Mouse (Mus musculus) T-cell, adult 2 months (primary cell): ENCODE results near the gene Clec2e.

Experiments used
- DNase-seq: peaks from one replicate; pipeline ENCODE4 v3.0.0; 2022; ENCODE audit warnings: low spot score

Gene Clec2e

DNA sequence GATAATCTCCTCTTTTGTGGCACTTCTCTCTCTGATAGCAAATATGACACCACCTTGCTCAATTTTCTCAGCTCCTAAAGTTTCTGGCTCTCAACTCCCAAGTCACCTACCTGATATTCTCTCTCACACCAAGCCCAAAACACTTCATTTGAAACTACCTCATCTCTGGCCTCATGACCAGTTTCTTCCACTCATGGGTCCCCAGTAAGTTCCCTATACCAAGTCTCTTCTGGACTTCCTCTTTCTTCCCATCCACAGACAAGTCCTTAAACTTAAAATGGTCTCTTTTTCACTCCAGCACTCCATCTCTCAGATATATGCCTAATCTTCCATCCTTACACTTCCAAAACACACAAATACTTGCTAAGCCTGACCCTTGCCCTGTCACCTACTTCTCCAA is 42.7 kb downstream of the Clec2e start:
- DNase-seq = no peak

DNA sequence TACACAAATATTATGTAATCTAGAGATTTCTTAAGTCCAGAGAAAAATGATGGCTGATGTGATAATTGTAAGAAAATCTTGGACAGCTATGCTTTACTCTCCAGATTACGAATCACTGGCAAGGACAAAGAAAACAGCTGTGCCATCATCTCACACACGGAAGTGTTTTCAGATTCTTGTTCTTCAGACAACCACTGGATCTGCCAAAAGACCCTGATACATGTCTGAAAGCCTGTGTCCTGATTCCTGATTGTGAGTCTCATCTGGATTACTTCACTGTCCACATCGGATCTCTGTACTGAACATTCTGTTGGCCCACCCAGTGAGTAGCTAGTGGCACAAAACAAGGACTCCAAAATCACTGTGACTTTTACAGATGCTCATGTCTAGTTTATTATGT is 44.5 kb downstream of the Clec2e start:
- no peak for DNase-seq

GRCm38 (mm10) chr6:129051731-129052130 is 49.0 kb downstream of the Clec2e start:
- no peak for DNase-seq

GRCm38 (mm10) chr6:129051086-129051485 is 49.6 kb downstream of the Clec2e start:
- no peak for DNase-seq

DNA sequence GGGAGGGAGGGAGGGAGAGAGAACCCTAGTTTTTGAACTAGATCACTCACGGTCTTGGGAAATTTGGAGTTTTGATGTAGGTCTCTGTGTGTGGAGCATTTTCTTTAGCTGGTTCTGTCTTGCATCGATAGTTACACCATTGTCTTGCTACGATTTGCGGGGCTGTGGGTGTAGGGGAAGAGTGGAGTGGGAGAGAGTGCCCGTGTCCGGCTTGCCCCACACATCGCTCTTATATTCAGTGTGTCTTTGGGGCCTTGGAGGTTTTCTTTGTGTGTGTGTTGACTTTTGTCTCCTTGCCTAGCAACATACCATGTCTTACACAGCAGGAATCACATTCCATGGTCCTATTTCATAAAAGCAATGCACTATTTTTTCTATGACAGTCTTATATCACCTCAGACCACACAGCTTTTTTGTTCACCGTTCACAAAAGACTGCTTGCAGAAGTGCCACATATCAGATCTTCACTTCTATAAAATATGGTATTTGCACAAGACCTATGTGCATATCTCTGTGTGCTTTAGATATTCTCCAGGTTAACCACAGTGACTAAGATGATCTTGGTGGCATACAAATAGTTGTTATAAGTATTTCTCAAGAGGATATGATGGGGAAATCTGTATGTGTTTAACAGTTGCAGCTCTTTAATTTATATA is 51.0 kb downstream of the Clec2e start:
- no peak for DNase-seq

DNA sequence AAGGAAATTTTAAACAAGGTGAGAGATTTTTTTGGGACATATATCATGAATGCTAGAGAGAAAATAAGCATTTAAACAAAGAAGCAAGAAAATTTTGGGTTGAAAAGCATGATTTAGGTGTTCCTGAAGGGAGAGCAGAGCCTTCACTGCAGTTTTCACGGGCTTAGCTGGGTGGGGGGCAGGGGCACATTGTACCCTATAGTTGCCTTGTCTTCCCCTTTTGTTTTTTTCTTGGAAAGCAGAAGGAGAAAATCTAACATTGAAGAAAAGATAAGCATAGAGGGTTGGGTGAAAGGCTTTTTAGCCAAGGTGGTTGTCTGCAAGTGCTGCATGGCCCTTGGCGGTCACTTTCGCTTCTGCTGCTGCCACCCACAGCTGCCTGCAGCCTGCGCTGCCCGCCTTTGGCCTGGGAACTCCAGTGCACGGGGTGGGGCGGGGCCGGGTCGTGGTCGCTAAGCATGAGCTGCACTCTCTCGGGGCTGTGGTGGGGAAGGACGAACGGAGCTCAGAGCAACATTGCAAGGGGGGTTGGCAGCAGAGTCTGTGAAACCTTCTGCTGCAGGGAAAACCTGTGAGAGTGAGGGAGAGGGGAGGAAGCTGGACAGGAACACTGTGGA is 51.7 kb downstream of the Clec2e start:
- peak; percentile 37 for DNase-seq

- no peak for DNase-seq
Observed at GRCm38 (mm10) chr6:129048381-129048780, 52.3 kb downstream of the Clec2e start.

GRCm38 (mm10) chr6:129045601-129046000 is 55.1 kb downstream of the Clec2e start, which contains the start of gene Klrb1f:
Gene Klrb1f (plus strand): TSS chr6:129045901.
- DNase-seq = no peak

GRCm38 (mm10) chr6:129042470-129042869 is 58.2 kb downstream of the Clec2e start:
- no peak for DNase-seq
